Mouse (Mus musculus) 3T3-L1 (cell line): ENCODE data around the gene Trim39.
"Not testable (repeated sequence)": the region's sequence is repeated elsewhere in the genome, so short reads cannot be mapped to it uniquely, and the experiment has no call there.

Experiments
- DNase-seq: peaks from one replicate; pipeline ENCODE4 v3.0.0-alpha.2; 2015; ENCODE audit warnings: low read depth, low spot score

The Trim39 gene

GRCm38 (mm10) chr17:36252250-36252876 lies 19.7 kb downstream of the Trim39 start:
- DNase-seq, result no peak

GRCm38 (mm10) chr17:36248886-36249285 lies 23.2 kb downstream of the Trim39 start:
- no peak for DNase-seq

- peak; percentile 17 for DNase-seq
Measured at GRCm38 (mm10) chr17:36245741-36246140, 26.3 kb downstream of the Trim39 start.

- DNase-seq, result peak; percentile 1
Measured at GRCm38 (mm10) chr17:36244031-36244430, 28.0 kb downstream of the Trim39 start.

- no peak for DNase-seq
Measured at GRCm38 (mm10) chr17:36240637-36241213, 31.3 kb downstream of the Trim39 start.

- peak; percentile 69 for DNase-seq
Measured at GRCm38 (mm10) chr17:36237321-36237921, 34.6 kb downstream of the Trim39 start.

- DNase-seq, result not testable (repeated sequence)
Measured at GRCm38 (mm10) chr17:36235300-36235699, 36.7 kb downstream of the Trim39 start.

GRCm38 (mm10) chr17:36233572-36233971 lies 38.5 kb downstream of the Trim39 start:
- peak; percentile 0 for DNase-seq

- DNase-seq, result peak; percentile 95
Measured at GRCm38 (mm10) chr17:36231318-36231717, 40.7 kb downstream of the Trim39 start.

- no peak for DNase-seq
Measured at GRCm38 (mm10) chr17:36229046-36229445, 43.0 kb downstream of the Trim39 start.

- no peak for DNase-seq
Measured at GRCm38 (mm10) chr17:36226921-36227320, 45.1 kb downstream of the Trim39 start.

- DNase-seq, result no peak
Measured at GRCm38 (mm10) chr17:36225231-36225824, 46.7 kb downstream of the Trim39 start.

GRCm38 (mm10) chr17:36224451-36224850 lies 47.6 kb downstream of the Trim39 start:
- DNase-seq, result peak; percentile 0

- DNase-seq, result peak; percentile 38
Measured at GRCm38 (mm10) chr17:36218594-36219155, 53.4 kb downstream of the Trim39 start.

GRCm38 (mm10) chr17:36215586-36215985 lies 56.5 kb downstream of the Trim39 start:
- no peak for DNase-seq
